Mouse (Mus musculus): ENCODE results near the gene Gm20388.

- TF ChIP-seq CTCF (IDR thresholded peaks at IDR 0.05; ENCODE audit: low read depth): no peak
- no peak for TF ChIP-seq EP300 (optimal IDR thresholded peaks at IDR 0.05)
These were observed 4291.1 kb downstream of the Gm20388 start for GRCm38 (mm10) chr8:124201706-124202105.
